Mouse (Mus musculus): ENCODE measurements at regions not wholly inside any gene's neighbourhood (a gene's known extent, or its start where the extent isn't known, plus 50 kb on each side); places are given as distances from the start of the nearest gene placed in this dataset.

DNA sequence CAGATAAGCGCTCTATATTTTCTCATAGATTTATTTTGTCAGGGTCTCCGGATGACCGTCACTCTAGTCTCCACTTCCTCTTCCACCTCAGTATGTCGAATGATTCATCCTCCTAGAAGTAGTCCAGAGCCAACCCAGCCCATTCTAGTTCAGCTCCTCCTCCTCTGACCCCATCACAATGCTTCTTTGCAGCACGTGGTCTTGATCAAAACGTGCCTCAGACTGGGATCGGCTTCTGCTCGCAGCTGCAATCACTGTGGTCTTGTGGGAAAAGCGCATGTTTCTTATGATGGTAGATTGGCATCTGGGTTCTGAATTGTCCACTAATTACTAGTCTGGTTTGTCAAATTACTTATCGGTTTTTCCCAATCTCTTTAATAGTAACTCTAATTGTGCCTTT, 747.7 kb downstream of the Ntrk3 start:
- intact Hi-C loops (cut with DNase I), result no loop called here

GRCm38 (mm10) chr7:77988177-77988576, 749.6 kb downstream of the Ntrk3 start:
- DNase-seq, result peak in 1 of 2 experiments; percentile 1
- intact Hi-C loops (cut with DNase I), result no loop called here

More for the DNA sequence above, 747.7 kb downstream of the Ntrk3 start:
- DNase-seq, result no peak

- no peak for DNase-seq
- intact Hi-C loops (cut with DNase I), result no loop called here
Observed at GRCm38 (mm10) chr7:77966658-77967057, 771.2 kb downstream of the Ntrk3 start.

DNA sequence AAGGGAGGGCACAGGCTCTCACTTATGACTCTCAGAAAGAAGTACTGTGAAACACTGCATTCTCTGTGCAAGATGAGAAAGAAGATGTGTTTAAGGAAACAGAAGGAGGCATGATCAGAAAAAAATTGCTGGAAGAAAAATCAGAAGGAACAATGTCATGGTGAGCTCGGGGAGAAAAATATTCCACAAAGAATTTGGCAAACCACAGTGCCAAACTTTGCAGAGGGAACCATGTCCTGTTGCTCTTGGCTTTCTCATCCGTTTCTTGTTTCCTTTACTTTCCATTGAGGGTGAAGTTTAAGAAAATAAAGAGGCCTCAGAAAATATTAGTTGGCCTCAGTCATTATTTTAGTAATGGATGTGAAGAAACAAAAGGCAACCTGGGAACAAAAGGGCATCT, 804.4 kb downstream of the Ntrk3 start:
- intact Hi-C loops (cut with DNase I), result no loop called here
- peak; percentile 16 to 34 for DNase-seq

GRCm38 (mm10) chr7:77928479-77929467, 809.0 kb downstream of the Ntrk3 start:
- DNase-seq, result no peak

GRCm38 (mm10) chr7:77899231-77899630, 838.6 kb downstream of the Ntrk3 start:
- intact Hi-C loops (cut with DNase I), result no loop called here
- DNase-seq, result no peak

More at GRCm38 (mm10) chr7:77928479-77929467, 809.0 kb downstream of the Ntrk3 start:
- intact Hi-C loops (cut with DNase I), result no loop called here

DNA sequence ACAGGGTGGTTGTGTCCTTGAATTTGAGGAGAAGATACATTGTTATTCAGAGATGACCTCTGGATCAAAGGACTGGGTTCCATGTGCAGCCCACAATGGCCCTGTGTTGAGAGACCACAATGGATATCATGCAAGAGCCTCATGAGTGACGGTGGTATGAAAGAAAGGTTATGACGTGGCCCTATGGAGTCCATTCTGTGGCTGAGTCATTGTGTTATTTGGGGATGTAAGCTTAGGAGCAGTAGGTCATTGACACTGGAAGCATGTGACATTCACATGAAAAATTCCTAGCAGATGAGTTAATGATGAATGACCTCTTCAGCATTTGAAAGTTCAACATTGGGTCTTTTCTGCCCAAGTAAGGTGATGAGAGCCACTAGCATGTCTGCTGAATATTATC, 849.3 kb downstream of the Ntrk3 start:
- DNase-seq, result no peak
- intact Hi-C loops (cut with DNase I), result no loop called here

- no peak for DNase-seq
- intact Hi-C loops (cut with DNase I), result no loop called here
Observed at GRCm38 (mm10) chr7:77882605-77883354, 855.0 kb downstream of the Ntrk3 start.

- intact Hi-C loops (cut with DNase I), result no loop called here
- DNase-seq, result no peak
Observed at GRCm38 (mm10) chr7:77867518-77867917, 870.3 kb downstream of the Ntrk3 start.

GRCm38 (mm10) chr7:77861841-77862240, 876.0 kb downstream of the Ntrk3 start:
- DNase-seq, result no peak
- intact Hi-C loops (cut with DNase I), result no loop called here

DNA sequence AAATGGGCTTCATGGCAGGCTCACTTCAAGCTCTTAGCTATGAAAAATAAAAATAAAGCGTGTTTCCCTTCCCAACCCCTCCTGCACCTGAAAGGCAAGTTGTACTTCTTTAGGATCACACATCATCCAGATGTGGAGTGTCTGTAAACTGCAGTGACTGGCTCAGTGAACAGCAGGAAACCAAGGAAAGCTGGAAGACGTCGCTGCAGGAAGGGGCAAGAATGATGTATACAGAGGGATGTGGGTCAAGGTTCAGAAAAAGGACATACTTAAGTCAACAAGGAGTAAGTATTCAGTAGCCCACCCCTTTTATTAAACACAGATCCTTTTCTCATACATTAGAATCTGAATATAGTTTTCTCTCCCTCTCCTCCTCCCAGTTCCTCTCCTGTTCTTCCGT, 879.4 kb downstream of the Ntrk3 start:
- no peak for DNase-seq
- intact Hi-C loops (cut with DNase I), result no loop called here

DNA sequence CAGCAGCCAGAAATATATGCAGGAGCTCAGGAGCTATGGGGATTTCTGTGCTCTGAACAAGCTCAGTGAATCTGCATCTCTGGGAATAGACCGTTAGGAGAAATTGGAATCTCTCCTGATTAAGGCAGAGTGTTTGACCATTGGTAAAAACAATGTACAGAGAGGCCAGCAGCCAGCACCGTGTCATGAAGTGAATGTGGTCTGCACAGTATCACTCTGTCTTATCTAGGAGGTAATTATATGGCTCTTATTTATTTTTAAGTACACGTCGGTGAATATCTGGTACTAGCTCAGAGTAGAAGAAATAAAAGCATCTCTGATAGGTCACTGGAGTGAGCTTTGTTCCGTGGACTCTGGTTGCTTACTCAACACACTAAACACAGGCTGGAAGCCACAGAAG, 879.8 kb downstream of the Ntrk3 start:
- DNase-seq, result no peak
- intact Hi-C loops (cut with DNase I), result no loop called here

DNA sequence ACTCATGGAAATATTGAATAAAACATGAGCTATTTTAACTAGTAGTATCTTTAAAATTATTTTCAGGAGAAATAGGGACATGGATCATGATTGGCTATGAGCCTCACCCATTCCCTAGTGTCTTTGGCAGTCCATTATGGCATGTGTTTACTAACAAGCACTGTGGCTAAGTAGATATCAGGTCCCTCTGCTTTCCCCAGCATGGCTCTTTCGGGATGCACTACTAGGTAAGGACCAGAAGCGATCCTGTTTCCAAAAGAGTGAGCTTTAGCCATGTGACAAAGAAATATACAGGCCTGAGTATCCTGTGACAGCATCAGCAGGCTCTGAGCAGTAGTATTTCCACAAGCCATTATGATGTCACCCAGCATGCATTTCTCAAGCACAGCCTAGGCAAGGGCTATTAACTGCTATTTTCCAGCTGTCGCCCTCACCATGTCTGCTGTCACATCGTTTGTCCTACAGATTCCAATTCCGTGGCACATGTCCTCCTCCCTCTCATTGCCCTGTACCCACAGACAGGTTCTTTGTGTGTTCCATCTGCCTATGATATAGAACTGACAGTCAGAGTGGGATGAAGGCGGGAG, 882.1 kb downstream of the Ntrk3 start:
- no peak for DNase-seq
- intact Hi-C loops (cut with DNase I), result no loop called here

DNA sequence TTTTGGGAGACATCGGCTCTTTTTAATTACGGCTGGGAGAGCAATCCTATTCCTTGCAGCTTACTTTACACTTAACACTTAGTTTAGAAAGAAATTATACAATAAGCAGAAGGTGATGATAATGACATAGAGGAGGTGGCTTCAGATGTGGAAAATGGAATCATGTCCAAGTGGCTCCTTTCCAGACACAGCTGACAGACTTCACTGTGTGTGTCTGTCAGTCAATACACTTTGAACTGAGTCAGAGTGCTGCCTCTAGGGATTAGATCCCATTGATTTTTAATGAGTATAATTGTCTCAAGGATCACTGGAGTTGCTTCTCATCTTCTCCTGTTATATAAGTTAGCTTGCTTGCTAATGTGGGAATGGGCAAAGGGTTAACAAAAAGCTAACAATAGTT, 882.7 kb downstream of the Ntrk3 start:
- no peak for DNase-seq
- intact Hi-C loops (cut with DNase I), result no loop called here

- DNase-seq, result no peak
- intact Hi-C loops (cut with DNase I), result no loop called here
Observed at GRCm38 (mm10) chr7:77824261-77824959, 913.4 kb downstream of the Ntrk3 start.

DNA sequence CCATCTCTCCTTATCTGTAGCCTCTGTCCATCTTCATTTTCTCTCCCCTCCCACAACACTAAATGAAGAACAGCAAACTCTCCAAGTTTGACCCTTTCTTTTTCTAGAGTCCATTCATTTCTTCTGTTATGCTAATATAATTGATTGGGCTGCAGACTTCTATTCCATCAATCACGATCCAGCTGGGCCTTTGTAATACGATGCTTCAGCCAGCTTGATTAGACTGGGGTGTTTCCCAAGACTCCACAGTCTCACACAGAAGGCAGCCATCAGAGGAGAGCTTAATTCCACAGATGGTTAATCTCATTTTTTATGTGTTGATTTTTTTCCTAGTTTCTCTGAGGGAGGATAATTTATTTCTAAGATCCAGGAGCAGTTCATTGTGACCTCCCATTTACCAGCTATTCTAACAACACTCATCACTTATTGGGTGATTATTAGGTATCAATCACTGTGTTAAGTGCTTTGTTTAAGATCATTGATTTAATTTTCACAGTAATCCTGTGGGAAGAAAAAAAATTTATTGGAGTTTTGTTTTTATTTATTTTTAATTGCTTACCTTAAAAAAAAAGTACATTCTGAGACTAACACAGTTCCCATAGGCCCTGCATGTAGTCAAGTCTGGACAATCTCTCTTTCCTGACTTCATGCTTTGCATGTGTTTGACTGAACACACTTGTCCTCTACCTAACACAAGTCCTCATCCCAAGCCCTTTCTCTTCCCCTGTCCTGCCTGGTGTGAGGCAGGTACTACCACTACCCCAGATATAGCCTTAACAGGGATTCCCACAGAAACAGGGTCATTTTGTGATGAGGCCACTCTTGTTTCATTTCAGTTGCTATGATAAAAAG, 925.5 kb downstream of the Ntrk3 start:
- intact Hi-C loops (cut with DNase I), result no loop called here
- DNase-seq, result no peak

GRCm38 (mm10) chr7:77786801-77787200, 951.0 kb downstream of the Ntrk3 start:
- no peak for DNase-seq
- intact Hi-C loops (cut with DNase I), result no loop called here

GRCm38 (mm10) chr7:77771711-77772449, 965.9 kb downstream of the Ntrk3 start:
- intact Hi-C loops (cut with DNase I), result no loop called here
- DNase-seq, result peak; percentile 2 to 18
